Mouse (Mus musculus) heart, adult 2 months (tissue): ENCODE results near the gene Zdhhc24.

Experiments used
- CTCF ChIP-seq: fragments of 200-600 bp; IDR thresholded peaks from 2 replicates; pipeline ENCODE4 v1.8.1; 2022; ENCODE audit warnings: antibody characterized with exemption, mild to moderate bottlenecking, moderate library complexity
- POLR2A ChIP-seq: fragments of 200-500 bp; IDR thresholded peaks from 2 replicates; pipeline ENCODE4 v1.6.1; 2011; ENCODE audit warnings: mild to moderate bottlenecking, low read depth, low read length, control low read depth; ENCODE audit not compliant: insufficient read depth

DNA sequence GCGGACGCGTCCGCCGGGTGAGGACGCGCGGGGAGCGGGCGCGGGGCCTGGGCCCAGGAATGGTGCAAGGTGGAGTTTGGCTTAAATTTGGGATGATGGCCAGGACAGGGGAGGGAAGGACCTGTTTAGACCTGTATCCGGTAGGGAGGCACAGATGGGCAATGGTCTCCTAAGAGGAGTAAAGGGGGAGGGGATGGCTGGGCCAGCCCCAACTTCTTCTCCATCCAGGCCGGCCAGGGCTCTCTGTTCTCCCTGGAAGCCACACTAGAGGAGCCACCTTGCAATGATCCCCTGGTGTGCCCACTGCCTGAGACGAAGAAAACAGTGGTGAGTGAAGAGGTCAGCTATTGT, 23.0 kb upstream of the Zdhhc24 start:
- TF ChIP-seq CTCF = no peak
- TF ChIP-seq POLR2A = no peak
